Mouse (Mus musculus) CH12.LX (cell line): ENCODE measurements around the gene Pomp. TPM values are rescaled to one million over a fixed set of nuclear protein-coding genes. Genes with fewer than 3 reads are reported as not detected.

ENCODE experiments used
- DNase-seq: peaks from one replicate; pipeline ENCODE4 v3.0.0-alpha.2; 2013; ENCODE audit errors: extremely low read depth
- H3K27ac ChIP-seq: 2 replicates; pipeline ENCODE4 v1.5.1; 2012; ENCODE audit warnings: low read depth, mild to moderate bottlenecking, control low read depth, moderate library complexity; ENCODE audit not compliant: insufficient read depth
- H3K27me3 ChIP-seq: replicated peaks from 2 replicates; pipeline ENCODE3; 2012; ENCODE audit warnings: inconsistent platforms
- H3K36me3 ChIP-seq, 2 experiments: replicated peaks in 1 of 2; 2 replicates each; pipeline versions ENCODE3 to v1.6.1; 2012; ENCODE audit warnings: inconsistent platforms in 1 of 2, low read length in 1 of 2, mild to moderate bottlenecking in 1 of 2, mixed read lengths in 1 of 2, moderate library complexity in 1 of 2; ENCODE audit not compliant: control insufficient read depth in 1 of 2, insufficient read depth in 1 of 2
- H3K4me1 ChIP-seq, 2 experiments: 2 replicates each; pipeline ENCODE4 v1.6.1; 2012; ENCODE audit warnings: inconsistent platforms in 1 of 2, moderate library complexity in 1 of 2; ENCODE audit not compliant: insufficient read depth in 2 of 2, control insufficient read depth in 1 of 2
- H3K4me2 ChIP-seq: 2 replicates; pipeline ENCODE4 v1.6.1; 2012; ENCODE audit warnings: low read depth, mild to moderate bottlenecking, control low read depth; ENCODE audit not compliant: poor library complexity, insufficient read depth, severe bottlenecking
- H3K4me3 ChIP-seq, 3 experiments: fragments of 150-350 bp in 1 of 3; sonication (generic) in 1 of 3; replicated peaks in 1 of 3; 2 replicates each; pipeline versions ENCODE3 to v1.5.1; 2011 to 2012; ENCODE audit warnings: low read depth in 2 of 3, low read length in 2 of 3, mild to moderate bottlenecking in 2 of 3, moderate library complexity in 2 of 3, control low read depth in 1 of 3, improper control_type of control experiment in 1 of 3, inconsistent platforms in 1 of 3, mixed read lengths in 1 of 3; ENCODE audit not compliant: poor library complexity in 1 of 3
- H3K79me2 ChIP-seq: replicated peaks from 2 replicates; pipeline ENCODE4 v1.6.1; 2012; ENCODE audit warnings: mild to moderate bottlenecking, moderate library complexity; ENCODE audit not compliant: control insufficient read depth, poor library complexity, insufficient read depth, severe bottlenecking; ENCODE audit errors: extremely low read depth
- H3K9ac ChIP-seq: 2 replicates; pipeline ENCODE4 v1.6.1; 2012; ENCODE audit warnings: low read depth, mild to moderate bottlenecking, control low read depth, moderate library complexity; ENCODE audit not compliant: insufficient read depth
- H3K9me3 ChIP-seq: replicated peaks from 2 replicates; pipeline ENCODE3; 2012; ENCODE audit warnings: low read length, inconsistent platforms, mixed read lengths
- CHD2 ChIP-seq: IDR thresholded peaks from 2 replicates; pipeline ENCODE4 v1.6.1; 2011; ENCODE audit warnings: low read length, improper control_type of control experiment
- CTCF ChIP-seq, 2 experiments: IDR thresholded peaks in 1 of 2; conservative IDR thresholded peaks in 1 of 2; 2 replicates each; pipeline ENCODE4 v1.5.1; 2011 to 2012; ENCODE audit warnings: low read depth in 2 of 2, low read length in 2 of 2, improper control_type of control experiment in 1 of 2, inconsistent platforms in 1 of 2, mild to moderate bottlenecking in 1 of 2, moderate library complexity in 1 of 2
- E2F4 ChIP-seq: IDR thresholded peaks from 2 replicates; pipeline ENCODE4 v1.6.1; 2011; ENCODE audit warnings: low read depth, low read length, improper control_type of control experiment; ENCODE audit not compliant: insufficient replicate concordance
- ELF1 ChIP-seq: IDR thresholded peaks from 2 replicates; pipeline ENCODE4 v1.6.1; 2014; ENCODE audit warnings: low read depth, mild to moderate bottlenecking, inconsistent platforms, low read length, improper control_type of control experiment
- EP300 ChIP-seq: IDR thresholded peaks from 2 replicates; pipeline ENCODE4 v1.6.1; 2011; ENCODE audit warnings: low read length, improper control_type of control experiment
- GABPA ChIP-seq: IDR thresholded peaks from 2 replicates; pipeline ENCODE4 v1.6.1; 2012; ENCODE audit warnings: low read depth, low read length, improper control_type of control experiment, inconsistent platforms; ENCODE audit not compliant: insufficient replicate concordance
- HCFC1 ChIP-seq: IDR thresholded peaks from 2 replicates; pipeline ENCODE4 v1.6.1; 2012; ENCODE audit warnings: low read depth, mild to moderate bottlenecking, inconsistent platforms, low read length, improper control_type of control experiment
- JUN ChIP-seq: IDR thresholded peaks from 2 replicates; pipeline ENCODE4 v1.6.1; 2011; ENCODE audit warnings: low read depth, mild to moderate bottlenecking, low read length, improper control_type of control experiment, moderate library complexity; ENCODE audit not compliant: insufficient read depth
- KAT2A ChIP-seq: IDR thresholded peaks from 2 replicates; pipeline ENCODE4 v1.6.1; 2012; ENCODE audit warnings: low read length, improper control_type of control experiment, inconsistent platforms; ENCODE audit not compliant: insufficient replicate concordance
- MAFK ChIP-seq: IDR thresholded peaks from 2 replicates; pipeline ENCODE4 v1.6.1; 2011; ENCODE audit warnings: low read length, improper control_type of control experiment; ENCODE audit not compliant: insufficient replicate concordance
- MAX ChIP-seq: IDR thresholded peaks from 2 replicates; pipeline ENCODE4 v1.6.1; 2011; ENCODE audit warnings: low read length, improper control_type of control experiment
- MAZ ChIP-seq: IDR thresholded peaks from 2 replicates; pipeline ENCODE4 v1.6.1; 2012; ENCODE audit warnings: low read depth, mild to moderate bottlenecking, inconsistent platforms, low read length, improper control_type of control experiment, moderate library complexity
- MEF2A ChIP-seq: IDR thresholded peaks from 2 replicates; pipeline ENCODE4 v1.6.1; 2014; ENCODE audit warnings: low read depth, mild to moderate bottlenecking, inconsistent platforms, low read length, improper control_type of control experiment, borderline replicate concordance
- PAX5 ChIP-seq: IDR thresholded peaks from 2 replicates; pipeline ENCODE4 v1.6.1; 2012; ENCODE audit warnings: low read length, inconsistent platforms, mixed read lengths
- RCOR1 ChIP-seq: conservative IDR thresholded peaks from 2 replicates; pipeline ENCODE4 v1.6.1; 2012; ENCODE audit warnings: low read depth, mild to moderate bottlenecking, inconsistent platforms, low read length, improper control_type of control experiment
- SIN3A ChIP-seq: IDR thresholded peaks from 2 replicates; pipeline ENCODE4 v1.6.1; 2012; ENCODE audit warnings: low read length, improper control_type of control experiment, inconsistent platforms
- SMC3 ChIP-seq: IDR thresholded peaks from 2 replicates; pipeline ENCODE4 v1.6.1; 2011; ENCODE audit warnings: low read depth, low read length, improper control_type of control experiment
- TBP ChIP-seq: conservative IDR thresholded peaks from 2 replicates; pipeline ENCODE4 v1.6.1; 2011; ENCODE audit warnings: low read depth, low read length, improper control_type of control experiment
- TCF12 ChIP-seq: IDR thresholded peaks from 2 replicates; pipeline ENCODE4 v1.6.1; 2014; ENCODE audit warnings: low read depth, mild to moderate bottlenecking, inconsistent platforms, low read length, improper control_type of control experiment
- USF1 ChIP-seq: IDR thresholded peaks from 2 replicates; pipeline ENCODE4 v1.6.1; 2014; ENCODE audit warnings: low read depth, mild to moderate bottlenecking, inconsistent platforms, low read length, improper control_type of control experiment
- ZKSCAN1 ChIP-seq: IDR thresholded peaks from 2 replicates; pipeline ENCODE4 v1.6.1; 2012; ENCODE audit warnings: low read depth, inconsistent platforms, low read length, improper control_type of control experiment, borderline replicate concordance
- ZMIZ1 ChIP-seq: IDR thresholded peaks from 2 replicates; pipeline ENCODE4 v1.6.1; 2012; ENCODE audit warnings: low read depth, mild to moderate bottlenecking, inconsistent platforms, low read length, improper control_type of control experiment
- ZNF384 ChIP-seq: IDR thresholded peaks from 2 replicates; pipeline ENCODE4 v1.6.1; 2012; ENCODE audit warnings: low read depth, low read length, improper control_type of control experiment, inconsistent platforms
- dilution Hi-C: fragments of 300-500 bp; cut with MboI; formaldehyde crosslinking; loops from 2 replicates; pipeline ENCODE4 v1.14.3; 2020; ENCODE audit warnings: low sequenced_read_pairs; ENCODE audit not compliant: extremely low pct_unique_long_range_greater_than_20kb, extremely low pct_ligation_motif_present
- in situ Hi-C: fragments of 300-500 bp; cut with MboI; formaldehyde crosslinking; loops from 3 replicates; pipeline ENCODE4 v1.14.3; 2019; ENCODE audit warnings: low sequenced_read_pairs, low pct_ligation_motif_present, low pct_unique_long_range_greater_than_20kb, mixed read lengths
- polyA plus RNA-seq: library from polyadenylated mRNA; unstranded; fragments of >175 nt; gene quantifications from 2 replicates; pipeline ENCODE4 v1.2.1, GENCODE M21; 2012; ENCODE audit warnings: low read depth; ENCODE audit not compliant: insufficient read length
- total RNA-seq, 2 experiments: library from RNA; depleted of rRNA; stranded (reverse); fragments of 300-350 nt in 1 of 2; fragments of >200 nt in 1 of 2; gene quantifications; 2 replicates each; pipeline ENCODE4 v1.2.3; 2012 to 2014

Gene Pomp
- total and polyA plus RNA-seq, 3 experiments = 164 to 618 (median 303) TPM

DNA sequence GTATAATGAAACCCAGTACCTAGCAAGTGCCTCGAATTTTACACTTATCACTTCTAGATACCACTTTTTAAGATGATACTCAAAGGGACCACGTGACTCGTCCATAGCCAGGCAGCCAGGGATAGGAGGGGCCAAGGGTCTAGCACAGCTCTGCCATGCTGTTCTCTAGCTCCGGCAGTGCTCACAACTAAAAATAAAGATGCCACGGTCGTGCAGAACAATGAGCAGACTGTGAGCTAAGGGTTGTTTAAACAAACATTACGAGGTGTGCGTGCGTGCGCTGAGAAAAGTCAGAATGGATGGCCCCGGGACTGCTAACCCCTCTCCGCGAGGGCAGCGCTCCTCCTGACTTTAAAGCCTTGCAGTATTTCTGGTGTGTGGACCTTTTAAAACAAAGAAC lies 27.4 kb upstream of the Pomp start:
- dilution Hi-C loops = no loop called here
- no peak overlapping the region for H3K27ac ChIP-seq
- H3K4me2 ChIP-seq = no peak overlapping the region
- TF ChIP-seq KAT2A (no peak), MEF2A (no peak), TCF12 (no peak), SMC3 (no peak), RCOR1 (no peak), HCFC1 (no peak), SIN3A (no peak), E2F4 (no peak), TBP (no peak), CHD2 (no peak), MAFK (no peak), EP300 (no peak), GABPA (no peak), JUN (no peak), ZMIZ1 (no peak), USF1 (no peak), MAX (no peak), ZKSCAN1 (no peak), ELF1 (no peak)
- H3K4me1 ChIP-seq = no peaks in the 10 kb centered on the region
- no peaks in the 10 kb centered on the region for H3K79me2 ChIP-seq
- no peaks in the 10 kb centered on the region for H3K36me3 ChIP-seq
- H3K4me3 ChIP-seq = no peak overlapping the region
- no peak for DNase-seq
- in situ Hi-C loops = no loop called here
- no peaks in the 10 kb centered on the region for H3K9me3 ChIP-seq
- no peaks in the 10 kb centered on the region for H3K27me3 ChIP-seq
- H3K9ac ChIP-seq = no peak overlapping the region

DNA sequence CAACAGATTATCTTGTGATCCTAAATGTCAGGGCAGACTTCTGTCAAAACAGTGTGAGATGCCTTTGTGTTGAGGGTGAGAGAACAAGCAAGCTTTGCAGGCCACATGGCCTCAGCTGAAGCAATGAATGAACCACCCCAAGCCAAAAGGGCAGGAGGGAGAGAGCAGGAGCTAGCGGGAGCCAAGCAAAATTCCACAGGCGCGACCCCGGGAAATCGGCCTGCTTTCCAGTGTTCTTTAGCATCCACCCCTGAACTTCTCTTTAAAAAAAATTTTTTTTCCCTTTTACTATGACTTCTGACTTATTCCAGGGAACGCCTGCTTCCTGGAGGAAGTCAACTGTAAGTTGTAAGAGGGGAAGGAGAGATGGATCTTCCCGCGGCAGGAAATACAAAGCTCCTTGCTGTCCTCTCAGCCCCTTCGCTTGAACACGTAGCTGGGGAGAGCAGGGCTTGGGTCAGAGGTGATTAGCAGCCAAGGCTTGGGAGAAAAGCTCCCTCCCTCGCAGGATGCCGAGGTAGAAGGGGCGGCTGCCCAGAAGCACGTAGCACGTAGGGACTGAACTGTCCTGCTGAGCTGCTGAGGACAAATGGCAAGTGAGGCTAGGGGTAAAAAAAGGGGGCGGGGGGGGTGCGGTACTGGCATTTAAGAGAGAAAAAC lies 25.3 kb upstream of the Pomp start:
- in situ Hi-C loops = no loop called here

More for the DNA sequence above, 25.3 kb upstream of the Pomp start:
- no peak for DNase-seq
- TF ChIP-seq ZNF384 = no peak
- TF ChIP-seq MAZ = no peak
- no peak for TF ChIP-seq CTCF (conservative IDR thresholded peaks at IDR 0.05 in 1 of 2, IDR thresholded peaks at IDR 0.05 in 1 of 2; ENCODE audit: low read depth in 2 of 2, low read length in 2 of 2)
- no peak for TF ChIP-seq PAX5
- no peak for TF ChIP-seq TBP
- TF ChIP-seq KAT2A = no peak
- dilution Hi-C loops = no loop called here
- H3K79me2 ChIP-seq = no peaks in the 10 kb centered on the region
- no peak overlapping the region for H3K4me2 ChIP-seq
- H3K36me3 ChIP-seq = no peaks in the 10 kb centered on the region
- no peaks in the 10 kb centered on the region for H3K9me3 ChIP-seq
- H3K4me1 ChIP-seq = no peaks in the 10 kb centered on the region
- H3K27ac ChIP-seq = no peak overlapping the region
- no peak overlapping the region for H3K9ac ChIP-seq
- no peak overlapping the region for H3K4me3 ChIP-seq
- H3K27me3 ChIP-seq = no peaks in the 10 kb centered on the region
